Mouse (Mus musculus): Measurements from ENCODE around the gene Slc47a1. TPM values are rescaled to one million over a fixed set of nuclear protein-coding genes. Genes with fewer than 3 reads are reported as not detected.

Slc47a1 gene
- polyA plus RNA-seq, 1 experiment from 2014 or later = 8.0 TPM

GRCm38 (mm10) chr11:61365938-61366337 lies 12.2 kb downstream of the Slc47a1 start:
- Histone ChIP-seq H3K4me2 (replicated peaks; ENCODE audit: low read depth) (no peak overlapping the region), H3K27ac (ENCODE audit: low read depth, low read length) (no peak overlapping the region), H3K9ac (ENCODE audit: low read depth, low read length) (no peak overlapping the region), H3K36me3 (ENCODE audit: control insufficient read depth, insufficient read depth) (no peaks in the 10 kb centered on the region), H3K4me1 (replicated peaks; ENCODE audit: control insufficient read depth, insufficient read depth, low read length) (no peaks in the 10 kb centered on the region), H3K4me3 (ENCODE audit: low read depth, low read length) (no peak overlapping the region), H3K9me3 (ENCODE audit: control insufficient read depth) (no peaks in the 10 kb centered on the region), H3K27me3 (replicated peaks; ENCODE audit: control insufficient read depth, insufficient read depth, low read length) (no peaks in the 10 kb centered on the region)
- ATAC-seq = no peak
- WGBS = 39% methylated on average over 3 of the region's 3 CpGs
- no peak for TF ChIP-seq CTCF (IDR thresholded peaks at IDR 0.05; ENCODE audit: low read depth)

- no peaks in the 10 kb centered on the region for H3K4me1 ChIP-seq (replicated peaks; ENCODE audit: control insufficient read depth, insufficient read depth, low read length)
- WGBS = 85% methylated on average over 6 of the region's 6 CpGs
- H3K9ac ChIP-seq (ENCODE audit: low read depth, low read length) = no peak overlapping the region
- H3K9me3 ChIP-seq (ENCODE audit: control insufficient read depth) = no peaks in the 10 kb centered on the region
- no peak overlapping the region for H3K4me2 ChIP-seq (replicated peaks; ENCODE audit: low read depth)
- H3K36me3 ChIP-seq (ENCODE audit: control insufficient read depth, insufficient read depth) = no peaks in the 10 kb centered on the region
- no peaks in the 10 kb centered on the region for H3K27me3 ChIP-seq (replicated peaks; ENCODE audit: control insufficient read depth, insufficient read depth, low read length)
- H3K27ac ChIP-seq (ENCODE audit: low read depth, low read length) = no peak overlapping the region
- H3K4me3 ChIP-seq (ENCODE audit: low read depth, low read length) = no peak overlapping the region
- no peak for TF ChIP-seq CTCF (IDR thresholded peaks at IDR 0.05; ENCODE audit: low read depth)
- ATAC-seq = no peak
Measured at GRCm38 (mm10) chr11:61364096-61364495, 14.0 kb downstream of the Slc47a1 start.

DNA sequence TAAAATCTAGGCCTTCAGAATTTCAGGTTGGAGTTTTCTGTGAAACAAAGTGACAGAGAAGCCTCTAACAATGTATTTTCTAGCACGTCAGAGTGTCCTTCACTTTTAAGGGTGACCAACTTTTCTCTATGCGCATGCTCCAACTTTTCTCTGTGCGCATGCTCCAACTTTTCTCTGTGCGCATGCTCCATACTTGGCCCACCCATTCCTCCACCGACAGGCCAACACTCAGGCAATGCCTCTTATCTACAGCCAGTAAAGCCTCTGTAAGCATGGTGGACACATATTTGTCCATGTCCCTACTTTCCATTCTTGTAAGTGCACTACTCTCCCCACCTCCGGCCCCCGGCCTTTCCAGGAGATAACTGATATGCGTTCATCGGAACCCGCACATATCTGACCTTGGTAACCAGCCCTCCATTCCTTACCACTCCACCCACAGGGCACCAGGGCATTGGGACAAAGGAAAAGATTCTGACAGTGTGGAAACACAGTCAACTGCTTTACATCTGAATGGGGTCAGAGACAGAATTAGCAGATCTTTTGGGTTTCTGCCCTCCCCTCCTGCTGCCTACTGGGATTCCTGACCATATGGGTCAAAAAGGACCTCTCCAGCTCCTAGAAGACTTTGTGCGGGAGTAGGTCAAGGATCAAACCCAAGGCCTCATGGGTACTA lies 16.5 kb downstream of the Slc47a1 start:
- no peak overlapping the region for H3K4me3 ChIP-seq (ENCODE audit: low read depth, low read length)
- H3K4me1 ChIP-seq (replicated peaks; ENCODE audit: control insufficient read depth, insufficient read depth, low read length) = no peaks in the 10 kb centered on the region
- no peak for ATAC-seq
- no peak for TF ChIP-seq CTCF (IDR thresholded peaks at IDR 0.05; ENCODE audit: low read depth)
- H3K4me2 ChIP-seq (replicated peaks; ENCODE audit: low read depth) = no peak overlapping the region
- no peaks in the 10 kb centered on the region for H3K36me3 ChIP-seq (ENCODE audit: control insufficient read depth, insufficient read depth)
- H3K9me3 ChIP-seq (ENCODE audit: control insufficient read depth) = no peaks in the 10 kb centered on the region
- H3K9ac ChIP-seq (ENCODE audit: low read depth, low read length) = no peak overlapping the region
- no peaks in the 10 kb centered on the region for H3K27me3 ChIP-seq (replicated peaks; ENCODE audit: control insufficient read depth, insufficient read depth, low read length)
- WGBS = 85% methylated on average over 11 of the region's 11 CpGs
- no peak overlapping the region for H3K27ac ChIP-seq (ENCODE audit: low read depth, low read length)

- no peak overlapping the region for H3K9ac ChIP-seq (ENCODE audit: low read depth, low read length)
- H3K4me1 ChIP-seq (replicated peaks; ENCODE audit: control insufficient read depth, insufficient read depth, low read length) = no peaks in the 10 kb centered on the region
- 79% methylated on average over 9 of the region's 9 CpGs for WGBS
- no peak for ATAC-seq
- no peaks in the 10 kb centered on the region for H3K9me3 ChIP-seq (ENCODE audit: control insufficient read depth)
- TF ChIP-seq CTCF (IDR thresholded peaks at IDR 0.05; ENCODE audit: low read depth) = no peak
- H3K27ac ChIP-seq (ENCODE audit: low read depth, low read length) = no peak overlapping the region
- H3K27me3 ChIP-seq (replicated peaks; ENCODE audit: control insufficient read depth, insufficient read depth, low read length) = no peaks in the 10 kb centered on the region
- no peaks in the 10 kb centered on the region for H3K36me3 ChIP-seq (ENCODE audit: control insufficient read depth, insufficient read depth)
- no peak overlapping the region for H3K4me3 ChIP-seq (ENCODE audit: low read depth, low read length)
- no peak overlapping the region for H3K4me2 ChIP-seq (replicated peaks; ENCODE audit: low read depth)
Measured at GRCm38 (mm10) chr11:61356600-61356999, 21.5 kb downstream of the Slc47a1 start.

GRCm38 (mm10) chr11:61356111-61356510 lies 22.0 kb downstream of the Slc47a1 start:
- H3K27ac ChIP-seq (ENCODE audit: low read depth, low read length) = no peak overlapping the region
- H3K4me3 ChIP-seq (ENCODE audit: low read depth, low read length) = no peak overlapping the region
- ATAC-seq = no peak
- H3K9ac ChIP-seq (ENCODE audit: low read depth, low read length) = no peak overlapping the region
- no peak for TF ChIP-seq CTCF (IDR thresholded peaks at IDR 0.05; ENCODE audit: low read depth)
- H3K4me1 ChIP-seq (replicated peaks; ENCODE audit: control insufficient read depth, insufficient read depth, low read length) = no peaks in the 10 kb centered on the region
- H3K36me3 ChIP-seq (ENCODE audit: control insufficient read depth, insufficient read depth) = no peaks in the 10 kb centered on the region
- no peak overlapping the region for H3K4me2 ChIP-seq (replicated peaks; ENCODE audit: low read depth)
- H3K9me3 ChIP-seq (ENCODE audit: control insufficient read depth) = no peaks in the 10 kb centered on the region
- H3K27me3 ChIP-seq (replicated peaks; ENCODE audit: control insufficient read depth, insufficient read depth, low read length) = no peaks in the 10 kb centered on the region
- WGBS = 70% methylated on average over 6 of the region's 6 CpGs

- no peak overlapping the region for H3K4me3 ChIP-seq (ENCODE audit: low read depth, low read length)
- H3K27me3 ChIP-seq (replicated peaks; ENCODE audit: control insufficient read depth, insufficient read depth, low read length) = no peaks in the 10 kb centered on the region
- no peaks in the 10 kb centered on the region for H3K4me1 ChIP-seq (replicated peaks; ENCODE audit: control insufficient read depth, insufficient read depth, low read length)
- 82% methylated on average over 5 of the region's 5 CpGs for WGBS
- H3K4me2 ChIP-seq (replicated peaks; ENCODE audit: low read depth) = no peak overlapping the region
- H3K27ac ChIP-seq (ENCODE audit: low read depth, low read length) = no peak overlapping the region
- no peaks in the 10 kb centered on the region for H3K36me3 ChIP-seq (ENCODE audit: control insufficient read depth, insufficient read depth)
- ATAC-seq = no peak
- no peak overlapping the region for H3K9ac ChIP-seq (ENCODE audit: low read depth, low read length)
- TF ChIP-seq CTCF (IDR thresholded peaks at IDR 0.05; ENCODE audit: low read depth) = no peak
- H3K9me3 ChIP-seq (ENCODE audit: control insufficient read depth) = no peaks in the 10 kb centered on the region
Measured at GRCm38 (mm10) chr11:61355351-61355750, 22.8 kb downstream of the Slc47a1 start.

Data from intestine, postnatal 0 days (tissue).